ENCODE assay signal across 8 mouse cellular contexts in the genomic region with DNA sequence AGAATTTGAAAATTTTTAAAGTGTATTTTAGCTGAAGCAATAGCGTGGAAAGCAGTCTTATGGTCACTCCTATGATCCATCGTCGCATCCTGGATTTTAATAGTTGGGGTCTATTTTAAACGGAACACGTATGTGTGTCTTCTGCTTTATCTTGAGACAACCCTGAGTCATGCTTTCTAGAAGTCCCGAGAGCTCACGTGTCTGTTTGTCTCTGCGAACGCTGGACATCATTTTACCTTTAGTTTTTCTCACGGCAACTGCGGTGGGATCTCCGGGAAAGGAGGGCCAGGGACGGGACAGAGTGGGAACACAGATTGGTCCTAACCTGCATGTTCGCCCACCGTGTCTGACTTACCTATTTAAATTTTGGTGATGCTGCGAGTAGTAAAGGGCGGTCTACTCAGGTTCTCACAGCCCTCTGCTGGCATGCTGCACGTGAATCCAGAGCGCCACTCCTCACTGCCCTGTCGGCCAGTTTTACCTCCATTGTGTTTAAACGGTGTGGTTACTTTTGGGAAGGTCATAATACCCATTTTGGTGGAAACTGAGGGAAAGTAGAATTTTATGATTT. TPM values are rescaled to one million over a fixed set of nuclear protein-coding genes. Genes with fewer than 3 reads are reported as not detected.
DNase-seq lines count a peak whose midpoint lies in the region; ATAC-seq lines count a peak whose summit lies in the region.

No protein-coding gene starts in this region.

- H3K4me3 ChIP-seq in embryonic facial prominence, embryonic 12.5 days, result peak overlapping the region; percentile 65; the same call in 1 of the 2 replicates
- peak overlapping the region; percentile 80 for H3K4me3 ChIP-seq in macrophage (ENCODE audit: inconsistent target)

- WGBS in embryonic facial prominence, embryonic 12.5 days, result 14% methylated on average over 21 of the region's 21 CpGs
- WGBS in macrophage (ENCODE audit: missing documents), result 59% methylated on average over 21 of the region's 21 CpGs

- H3K4me2 ChIP-seq in embryonic facial prominence, embryonic 12.5 days (replicated peaks), result peak overlapping the region; percentile 73

- DNase-seq in thymus, postnatal 14 days, result peak; percentile 11
- no peak for DNase-seq in thymus, postnatal 0 days (ENCODE audit: low spot score)
- peak; percentile 35 for DNase-seq in kidney, adult 18-20 months
- no peak for DNase-seq in right cerebral cortex, postnatal 25 days
- no peak for DNase-seq in urinary bladder, postnatal 14 days (ENCODE audit: low spot score)
- no peak for DNase-seq in thymus, postnatal 25 days

- peaks cover 52% of the 10 kb centered on the region; the same call in 1 of the 2 replicates for H3K79me2 ChIP-seq in macrophage (ENCODE audit: inconsistent target)

- H3K4me1 ChIP-seq in embryonic facial prominence, embryonic 12.5 days, result peaks cover 16% of the 10 kb centered on the region; the same call in 1 of the 2 replicates

- H3K9me3 ChIP-seq in embryonic facial prominence, embryonic 12.5 days, result no peaks in the 10 kb centered on the region

- no peaks in the 10 kb centered on the region for H3K27me3 ChIP-seq in embryonic facial prominence, embryonic 12.5 days

- no peak for ATAC-seq in embryonic facial prominence, embryonic 12.5 days (ENCODE audit: insufficient number of reproducible peaks, insufficient read depth, low FRiP score, low TSS enrichment)

- H3K27ac ChIP-seq in embryonic facial prominence, embryonic 12.5 days, result no peak overlapping the region
- no peak overlapping the region for H3K27ac ChIP-seq in macrophage

- no peak overlapping the region; the same call in 1 of the 2 replicates for H3K9ac ChIP-seq in embryonic facial prominence, embryonic 12.5 days

- H3K36me3 ChIP-seq in embryonic facial prominence, embryonic 12.5 days, result no peaks in the 10 kb centered on the region
- no peaks in the 10 kb centered on the region for H3K36me3 ChIP-seq in macrophage (ENCODE audit: inconsistent target)

RNA-seq across cellular contexts. Expression of a gene that starts 1.4 kb away (rescaled TPM):
- 10.2 and 12.6 TPM in 2 replicates for polyA plus RNA-seq in thymus, postnatal 0 days (2015; fragmentation: Nextera tagmentation; extraction: Ambion mirVana)
- 14.0 and 17.8 TPM in 2 replicates for polyA plus RNA-seq in embryonic facial prominence, embryonic 12.5 days (2016; fragmentation: Nextera tagmentation; extraction: Ambion mirVana)
- 10 to 100 TPM in 25 of 26 experiments, 1 to 10 TPM in 1; 9.7 to 41.4 (median 21.3) TPM for total RNA-seq in macrophage (2018; cell fraction: chromatin; rRNA removed)
- total RNA-seq in macrophage (2018; cell fraction: cytosol; rRNA removed), result 10 to 100 TPM in 24 of 26 experiments, 1 to 10 TPM in 2; 8.5 to 17.8 (median 13.6) TPM
- 10 to 100 TPM; 11.1 to 53.2 (median 22.5) TPM for total RNA-seq in macrophage (2018; cell fraction: nucleus; rRNA removed)
- polyA plus RNA-seq in macrophage (2018), result 8.9 to 15.7 TPM (median 13.6 TPM) in 3 replicates

RNA-seq across cellular contexts. Expression of a gene that starts 42.5 kb away (rescaled TPM):
- polyA plus RNA-seq in thymus, postnatal 0 days (2015; fragmentation: Nextera tagmentation; extraction: Ambion mirVana), result 227 and 232 TPM in 2 replicates
- 196 and 198 TPM in 2 replicates for polyA plus RNA-seq in embryonic facial prominence, embryonic 12.5 days (2016; fragmentation: Nextera tagmentation; extraction: Ambion mirVana)
- total RNA-seq in macrophage (2018; cell fraction: chromatin; rRNA removed), result 100 to 1,000 TPM in 9 of 26 experiments, 10 to 100 TPM in 17; 30.8 to 128 (median 78.1) TPM
- total RNA-seq in macrophage (2018; cell fraction: cytosol; rRNA removed), result 10 to 100 TPM; 47.6 to 64.9 (median 58.0) TPM
- 100 to 1,000 TPM in 2 of 26 experiments, 10 to 100 TPM in 24; 28.5 to 109 (median 53.3) TPM for total RNA-seq in macrophage (2018; cell fraction: nucleus; rRNA removed)
- polyA plus RNA-seq in macrophage (2018), result 53.3 to 66.2 TPM (median 63.0 TPM) in 3 replicates

RNA-seq across cellular contexts. Expression of a gene that starts 43.9 kb away (rescaled TPM):
- polyA plus RNA-seq in thymus, postnatal 0 days (2015; fragmentation: Nextera tagmentation; extraction: Ambion mirVana), result 0.71 and 0.75 TPM in 2 replicates
- polyA plus RNA-seq in embryonic facial prominence, embryonic 12.5 days (2016; fragmentation: Nextera tagmentation; extraction: Ambion mirVana), result not detected in 2 replicates
- not detected for total RNA-seq in macrophage (2018; cell fraction: chromatin; rRNA removed)
- not detected for total RNA-seq in macrophage (2018; cell fraction: cytosol; rRNA removed)
- total RNA-seq in macrophage (2018; cell fraction: nucleus; rRNA removed), result not detected
- polyA plus RNA-seq in macrophage (2018), result not detected in 3 replicates

Comparison
In these comparisons a context has a peak if more than half of its experiments do, and no peak if none do; other contexts are left out.
1. DNase-seq: peak in thymus, postnatal 14 days (single experiment) and kidney, adult 18-20 months (single experiment); none in thymus, postnatal 0 days (single experiment), right cerebral cortex, postnatal 25 days (single experiment), urinary bladder, postnatal 14 days (single experiment) and thymus, postnatal 25 days (single experiment).